Mouse (Mus musculus) megakaryocyte, embryonic 14.5 days (primary cell): Measurements from ENCODE around the gene Fam129a. TPM values are rescaled to one million over a fixed set of nuclear protein-coding genes. Genes with fewer than 3 reads are reported as not detected.
"Not testable (repeated sequence)": the region's sequence is repeated elsewhere in the genome, so short reads cannot be mapped to it uniquely, and the experiment has no call there.

Source experiments
- H3K27me3 ChIP-seq: replicated peaks from 2 replicates; pipeline ENCODE3; 2012; ENCODE audit warnings: inconsistent platforms
- H3K36me3 ChIP-seq: replicated peaks from 2 replicates; pipeline ENCODE3; 2012; ENCODE audit warnings: low read length, inconsistent platforms, mixed read lengths
- H3K4me1 ChIP-seq: 2 replicates; pipeline ENCODE4 v1.6.1; 2012; ENCODE audit warnings: inconsistent platforms
- H3K4me3 ChIP-seq: replicated peaks from 2 replicates; pipeline ENCODE3; 2012; ENCODE audit warnings: moderate library complexity, mild to moderate bottlenecking, inconsistent platforms
- H3K9me3 ChIP-seq: 2 replicates; pipeline ENCODE4 v1.6.1; 2012; ENCODE audit warnings: inconsistent platforms
- FLI1 ChIP-seq: IDR thresholded peaks from 2 replicates; pipeline ENCODE4 v1.6.1; 2012; ENCODE audit warnings: low read length, inconsistent platforms, mixed read lengths
- GATA1 ChIP-seq: IDR thresholded peaks from 3 replicates; pipeline ENCODE4 v1.6.1; 2012; ENCODE audit warnings: mixed read lengths, low read length, inconsistent platforms, borderline replicate concordance
- polyA plus RNA-seq: library from polyadenylated mRNA; stranded (reverse); fragments of >175 nt; gene quantifications from 2 replicates; pipeline ENCODE4 v1.2.3, GENCODE M21; 2012; ENCODE audit warnings: low replicate concordance; ENCODE audit not compliant: insufficient read depth

Gene Fam129a
- polyA plus RNA-seq, 1 experiment, result 1.0 TPM

GRCm38 (mm10) chr1:151690061-151690460 lies 119.1 kb downstream of the Fam129a start:
- H3K36me3 ChIP-seq, result no peaks in the 10 kb centered on the region
- H3K4me3 ChIP-seq, result no peak overlapping the region
- TF ChIP-seq FLI1, result no peak
- TF ChIP-seq GATA1, result no peak
- peaks cover 40% of the 10 kb centered on the region for H3K4me1 ChIP-seq
- no peaks in the 10 kb centered on the region for H3K27me3 ChIP-seq
- no peaks in the 10 kb centered on the region for H3K9me3 ChIP-seq

- no peak for TF ChIP-seq FLI1
- no peak for TF ChIP-seq GATA1
- Histone ChIP-seq H3K36me3 (no peaks in the 10 kb centered on the region), H3K9me3 (no peaks in the 10 kb centered on the region), H3K27me3 (peaks cover 2% of the 10 kb centered on the region), H3K4me3 (no peak overlapping the region), H3K4me1 (peaks cover 38% of the 10 kb centered on the region)
These were observed 119.7 kb downstream of the Fam129a start for GRCm38 (mm10) chr1:151690583-151691193.

- H3K9me3 ChIP-seq, H3K36me3 ChIP-seq, H3K27me3 ChIP-seq, H3K4me3 ChIP-seq: not testable (repeated sequence)
- H3K4me1 ChIP-seq, result peaks cover 23% of the 10 kb centered on the region
These were observed 121.9 kb downstream of the Fam129a start for GRCm38 (mm10) chr1:151692867-151693266.

DNA sequence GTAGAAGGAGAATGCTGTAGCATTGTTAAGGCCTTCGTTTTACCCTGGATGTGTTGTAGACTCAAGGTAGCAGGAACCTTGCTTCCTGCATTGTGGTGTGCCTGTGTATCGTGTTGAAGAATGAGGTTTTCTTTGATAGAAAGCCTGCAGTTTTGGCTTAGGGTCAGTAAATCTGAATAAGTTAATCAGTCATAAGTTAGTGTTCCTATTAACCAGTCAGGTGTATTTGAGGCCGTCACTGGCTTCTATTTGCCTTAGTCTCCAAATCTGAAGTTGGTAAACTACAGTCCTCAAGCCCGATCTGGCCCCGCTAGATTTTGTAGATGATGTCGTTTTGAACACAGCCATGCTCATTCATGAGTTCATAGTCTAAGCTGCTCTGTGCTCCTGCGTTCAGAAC lies 125.8 kb downstream of the Fam129a start:
- TF ChIP-seq FLI1, result no peak
- TF ChIP-seq GATA1, result no peak
- no peaks in the 10 kb centered on the region for H3K9me3 ChIP-seq
- peaks cover 7% of the 10 kb centered on the region for H3K27me3 ChIP-seq
- no peaks in the 10 kb centered on the region for H3K36me3 ChIP-seq
- no peak overlapping the region for H3K4me3 ChIP-seq
- peaks cover 14% of the 10 kb centered on the region; the same call in 1 of the 2 replicates for H3K4me1 ChIP-seq

DNA sequence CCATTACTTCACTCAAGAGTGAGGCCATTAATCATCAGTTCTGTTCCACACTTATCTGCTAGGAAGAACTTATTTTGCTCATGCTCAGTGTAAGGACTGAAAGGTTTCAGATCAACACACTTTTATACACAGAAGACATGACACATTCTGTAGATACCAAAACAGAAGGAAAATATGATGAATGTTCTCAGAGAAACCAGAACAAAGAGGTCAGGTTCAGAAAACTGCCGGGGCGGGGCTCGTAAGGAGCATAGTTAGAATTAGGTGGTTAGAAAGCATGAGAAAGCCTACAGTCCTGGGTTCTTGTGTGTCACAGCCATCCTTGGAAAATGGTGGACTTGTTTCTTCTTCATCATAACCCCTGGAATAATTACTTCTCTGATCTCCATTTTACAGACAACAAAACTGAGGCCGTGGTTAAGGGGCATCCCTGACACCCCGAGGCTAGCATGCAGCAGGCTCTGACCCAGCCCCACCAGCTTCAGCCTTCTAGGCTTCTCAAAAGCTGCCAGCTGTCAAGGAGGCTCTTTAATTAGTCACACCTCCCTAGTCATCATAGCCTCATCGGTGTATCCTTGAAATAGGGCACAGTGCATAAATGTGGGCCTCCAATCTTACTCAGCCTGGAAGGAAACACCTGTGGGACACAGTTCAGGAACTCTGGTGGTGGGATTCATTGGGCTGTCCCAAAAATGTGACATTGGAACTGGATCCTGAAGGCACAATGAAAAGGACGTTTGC lies 127.1 kb downstream of the Fam129a start:
- H3K4me3 ChIP-seq, result no peak overlapping the region
- no peaks in the 10 kb centered on the region for H3K9me3 ChIP-seq
- no peak for TF ChIP-seq FLI1
- TF ChIP-seq GATA1, result no peak
- peaks cover 14% of the 10 kb centered on the region; the same call in 1 of the 2 replicates for H3K4me1 ChIP-seq
- no peaks in the 10 kb centered on the region for H3K36me3 ChIP-seq
- H3K27me3 ChIP-seq, result peaks cover 7% of the 10 kb centered on the region

DNA sequence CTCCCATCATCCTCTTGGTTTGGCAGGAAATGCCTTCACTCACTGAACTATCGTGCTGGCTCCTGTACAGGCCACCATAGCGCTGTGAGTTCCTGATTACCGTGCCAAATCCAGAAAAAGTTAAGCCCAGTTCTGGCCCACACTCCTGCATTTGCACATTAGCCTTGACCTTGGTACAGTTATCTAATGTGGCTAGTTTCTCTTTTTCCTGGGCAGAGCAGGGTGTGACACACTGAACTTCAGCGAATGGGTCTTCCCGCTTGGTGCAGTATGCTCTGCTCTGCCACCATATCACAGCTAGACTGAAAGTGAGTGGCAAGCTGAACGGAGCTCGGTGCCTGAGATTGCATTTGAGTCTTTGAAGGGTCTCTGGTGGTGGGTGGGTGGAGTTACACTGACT lies 128.4 kb downstream of the Fam129a start:
- no peak overlapping the region for H3K4me3 ChIP-seq
- no peak for TF ChIP-seq GATA1
- TF ChIP-seq FLI1, result no peak
- no peaks in the 10 kb centered on the region for H3K9me3 ChIP-seq
- peaks cover 7% of the 10 kb centered on the region for H3K27me3 ChIP-seq
- H3K36me3 ChIP-seq, result no peaks in the 10 kb centered on the region
- H3K4me1 ChIP-seq, result peaks cover 14% of the 10 kb centered on the region; the same call in 1 of the 2 replicates

DNA sequence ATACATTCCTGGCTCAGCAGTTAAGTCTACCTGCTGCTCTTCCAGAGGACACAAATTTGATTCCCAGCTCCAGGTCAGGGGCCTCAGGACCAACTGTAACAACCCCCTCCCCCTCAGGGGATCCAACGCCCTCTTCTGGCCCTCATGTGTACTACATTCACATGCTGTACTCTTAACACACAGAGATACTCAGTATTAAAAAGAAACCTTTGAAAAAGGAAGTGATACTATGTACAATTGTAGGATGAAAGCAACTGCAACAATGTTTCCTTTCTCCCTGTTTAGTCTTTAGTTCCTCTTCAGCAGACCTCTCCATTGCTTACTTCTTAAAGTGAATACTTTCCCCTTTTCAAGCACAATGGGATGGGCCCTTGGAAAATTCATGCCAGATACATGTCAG lies 131.8 kb downstream of the Fam129a start:
- Histone ChIP-seq H3K9me3 (no peaks in the 10 kb centered on the region), H3K27me3 (peaks cover 10% of the 10 kb centered on the region), H3K4me3 (no peak overlapping the region), H3K36me3 (no peaks in the 10 kb centered on the region), H3K4me1 (peaks cover 23% of the 10 kb centered on the region; the same call in 1 of the 2 replicates)
- no peak for TF ChIP-seq FLI1
- no peak for TF ChIP-seq GATA1

GRCm38 (mm10) chr1:151705723-151706396 lies 134.9 kb downstream of the Fam129a start:
- TF ChIP-seq FLI1 (no peak), GATA1 (no peak)
- Histone ChIP-seq H3K9me3 (no peaks in the 10 kb centered on the region), H3K4me3 (no peak overlapping the region), H3K4me1 (peaks cover 15% of the 10 kb centered on the region), H3K36me3 (no peaks in the 10 kb centered on the region), H3K27me3 (peaks cover 9% of the 10 kb centered on the region)

- Histone ChIP-seq H3K9me3 (no peaks in the 10 kb centered on the region), H3K4me1 (peaks cover 13% of the 10 kb centered on the region), H3K27me3 (peaks cover 9% of the 10 kb centered on the region), H3K4me3 (no peak overlapping the region), H3K36me3 (no peaks in the 10 kb centered on the region)
- TF ChIP-seq GATA1 (no peak), FLI1 (no peak)
These were observed 135.4 kb downstream of the Fam129a start for GRCm38 (mm10) chr1:151706397-151706752.

GRCm38 (mm10) chr1:151708966-151709733 lies 138.2 kb downstream of the Fam129a start:
- peaks cover 9% of the 10 kb centered on the region for H3K27me3 ChIP-seq
- H3K36me3 ChIP-seq, result no peaks in the 10 kb centered on the region
- no peak for TF ChIP-seq GATA1
- no peak for TF ChIP-seq FLI1
- peaks cover 13% of the 10 kb centered on the region for H3K4me1 ChIP-seq
- no peak overlapping the region for H3K4me3 ChIP-seq
- no peaks in the 10 kb centered on the region for H3K9me3 ChIP-seq
